8 mouse cellular contexts compared by ENCODE assay signal in the genomic region with DNA sequence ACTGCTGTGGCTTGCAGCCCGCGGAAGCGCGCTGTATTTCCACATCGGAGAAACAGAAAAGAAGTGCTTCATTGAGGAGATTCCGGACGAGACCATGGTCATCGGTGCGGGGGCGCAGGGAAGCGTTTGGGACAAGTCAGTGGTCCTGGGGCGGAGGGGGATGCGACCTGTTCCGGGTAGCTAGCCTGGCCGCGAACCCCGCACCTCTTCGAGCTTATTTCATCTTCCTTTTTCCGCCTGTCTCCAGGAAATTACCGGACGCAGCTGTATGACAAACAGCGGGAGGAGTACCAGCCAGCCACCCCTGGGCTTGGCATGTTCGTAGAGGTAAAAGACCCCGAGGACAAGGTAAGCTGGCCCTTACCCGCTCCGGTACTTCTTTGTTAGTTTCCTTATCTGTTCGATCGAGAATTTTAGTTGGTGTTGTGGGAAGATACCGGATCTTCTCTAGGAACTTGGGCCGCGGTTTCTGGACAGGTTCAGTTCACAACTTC. TPM values are rescaled to one million over a fixed set of nuclear protein-coding genes. Genes with fewer than 3 reads are reported as not detected.
A peak's percentile ranks its signal among the peaks of the same experiment; 100 is the strongest.
DNase-seq lines count a peak whose midpoint lies in the region; ATAC-seq and TF ChIP-seq lines count a peak whose summit lies in the region.

No protein-coding gene starts in this region.

- TF ChIP-seq POLR2A in bone marrow, adult 2 months (IDR thresholded peaks at IDR 0.05; ENCODE audit: borderline replicate concordance, control insufficient read depth, low read depth, low read length): no peak

- no peaks in the 10 kb centered on the region; the same call in 1 of the 2 replicates for H3K4me1 ChIP-seq in kidney, embryonic 14.5 days (ENCODE audit: control insufficient read depth, insufficient read depth, low read length)
- no peaks in the 10 kb centered on the region for H3K4me1 ChIP-seq in bone marrow, adult 2 months (ENCODE audit: control insufficient read depth, insufficient read depth, low read length)
- H3K4me1 ChIP-seq in hindbrain, embryonic 14.5 days (replicated peaks; ENCODE audit: control insufficient read depth, insufficient read depth, low read length): peaks cover 12% of the 10 kb centered on the region
- H3K4me1 ChIP-seq in midbrain, embryonic 16.5 days (ENCODE audit: control insufficient read depth, insufficient read depth, low read length): peaks cover 11% of the 10 kb centered on the region

- H3K9me3 ChIP-seq in kidney, embryonic 14.5 days (ENCODE audit: control insufficient read depth, low read length): no peaks in the 10 kb centered on the region
- no peaks in the 10 kb centered on the region for H3K9me3 ChIP-seq in hindbrain, embryonic 14.5 days (ENCODE audit: control insufficient read depth, low read length)
- H3K9me3 ChIP-seq in midbrain, embryonic 16.5 days (replicated peaks; ENCODE audit: control insufficient read depth, low read length, poor library complexity, severe bottlenecking): no peaks in the 10 kb centered on the region

- H3K27ac ChIP-seq in kidney, embryonic 14.5 days (ENCODE audit: low read depth, low read length): peak overlapping the region; percentile 56; the same call in 1 of the 2 replicates
- no peak overlapping the region for H3K27ac ChIP-seq in bone marrow, adult 2 months (ENCODE audit: control insufficient read depth, insufficient read depth, low read depth, low read length, poor library complexity)
- peak overlapping the region; percentile 58 for H3K27ac ChIP-seq in hindbrain, embryonic 14.5 days
- H3K27ac ChIP-seq in midbrain, embryonic 16.5 days (ENCODE audit: low read length): peak overlapping the region; percentile 79

- peak overlapping the region; percentile 41 for H3K4me2 ChIP-seq in kidney, embryonic 14.5 days (replicated peaks; ENCODE audit: low read depth, low read length)
- H3K4me2 ChIP-seq in hindbrain, embryonic 14.5 days (replicated peaks): peak overlapping the region; percentile 81
- H3K4me2 ChIP-seq in midbrain, embryonic 16.5 days (ENCODE audit: low read length): peak overlapping the region; percentile 74

- no peak for TF ChIP-seq CTCF in bone marrow, adult 2 months (IDR thresholded peaks at IDR 0.05; ENCODE audit: control insufficient read depth, insufficient read depth, low read length)

- H3K9ac ChIP-seq in kidney, embryonic 14.5 days (ENCODE audit: low read depth, low read length): peak overlapping the region; percentile 90
- peak overlapping the region; percentile 89 for H3K9ac ChIP-seq in hindbrain, embryonic 14.5 days
- peak overlapping the region; percentile 73 for H3K9ac ChIP-seq in midbrain, embryonic 16.5 days (ENCODE audit: low read depth, low read length)

- 1% methylated on average over 31 of the region's 31 CpGs for WGBS in kidney, embryonic 14.5 days
- 1% methylated on average over 31 of the region's 31 CpGs for WGBS in bone marrow, adult 2 months
- WGBS in hindbrain, embryonic 14.5 days: under 1% methylated on average over 31 of the region's 31 CpGs
- under 1% methylated on average over 31 of the region's 31 CpGs for whole genome bisulfite sequencing in midbrain, embryonic 16.5 days

- peaks cover 38% of the 10 kb centered on the region for H3K36me3 ChIP-seq in kidney, embryonic 14.5 days (ENCODE audit: control insufficient read depth, insufficient read depth, low read length)
- H3K36me3 ChIP-seq in hindbrain, embryonic 14.5 days (replicated peaks; ENCODE audit: control insufficient read depth, insufficient read depth): peaks cover 41% of the 10 kb centered on the region
- H3K36me3 ChIP-seq in midbrain, embryonic 16.5 days (ENCODE audit: control insufficient read depth, insufficient read depth, low read length): peaks cover 17% of the 10 kb centered on the region

- DNase-seq in kidney, postnatal 4 days: no peak
- DNase-seq in hindbrain, embryonic 14.5 days (ENCODE audit: low spot score): no peak
- DNase-seq in spleen, postnatal 4 days (ENCODE audit: low spot score in 2 of 2): no peak
- DNase-seq in cerebellum, postnatal 4 days (ENCODE audit: low spot score in 2 of 2): no peak
- no peak for DNase-seq in right cerebral cortex, adult 2 months (ENCODE audit: low spot score in 2 of 2)

- ATAC-seq in kidney, embryonic 14.5 days (ENCODE audit: low FRiP score, low TSS enrichment): peak; percentile 57
- 0 out of 2 replicates have a peak, but pooled peaks have one; percentile 31 for ATAC-seq in hindbrain, embryonic 14.5 days (ENCODE audit: low FRiP score)
- ATAC-seq in midbrain, embryonic 16.5 days: peak; percentile 53; the same call in 1 of the 2 replicates

- H3K4me3 ChIP-seq in kidney, embryonic 14.5 days (ENCODE audit: low read length): peak overlapping the region; percentile 93
- H3K4me3 ChIP-seq in bone marrow, adult 2 months (replicated peaks; ENCODE audit: control insufficient read depth, low read depth, low read length): peak overlapping the region; percentile 84
- H3K4me3 ChIP-seq in hindbrain, embryonic 14.5 days (replicated peaks; ENCODE audit: low read length): peak overlapping the region; percentile 82
- H3K4me3 ChIP-seq in midbrain, embryonic 16.5 days (ENCODE audit: low read depth, low read length): peak overlapping the region; percentile 84

- no peaks in the 10 kb centered on the region; the same call in 1 of the 2 replicates for H3K27me3 ChIP-seq in kidney, embryonic 14.5 days (ENCODE audit: control insufficient read depth, insufficient read depth, low read length)
- H3K27me3 ChIP-seq in hindbrain, embryonic 14.5 days (ENCODE audit: control insufficient read depth, insufficient read depth, low read length): no peaks in the 10 kb centered on the region
- H3K27me3 ChIP-seq in midbrain, embryonic 16.5 days (ENCODE audit: control insufficient read depth, insufficient read depth, low read depth, low read length): peaks cover 3% of the 10 kb centered on the region; the same call in 1 of the 2 replicates

RNA-seq across cellular contexts. Expression of a gene that starts 6.4 kb away (rescaled TPM):
- polyA plus RNA-seq in kidney, embryonic 14.5 days (2014; fragmentation: Nextera tagmentation; extraction: Ambion mirVana): 13.5 and 18.2 TPM in 2 replicates
- 7.4 and 10.9 TPM in 2 replicates for polyA plus RNA-seq in bone marrow, adult 2 months (2011; ENCODE audit: insufficient read depth, insufficient read length, low replicate concordance, missing spikeins)
- 18.3 and 25.3 TPM in 2 replicates for polyA plus RNA-seq in hindbrain, embryonic 14.5 days (2014; fragmentation: Nextera tagmentation; extraction: Ambion mirVana)
- polyA plus RNA-seq in midbrain, embryonic 16.5 days (2015; fragmentation: Nextera tagmentation; extraction: Ambion mirVana): 42.7 and 46.1 TPM in 2 replicates

RNA-seq across cellular contexts. Expression of a gene that starts 19.8 kb away (rescaled TPM):
- polyA plus RNA-seq in kidney, embryonic 14.5 days (2014; fragmentation: Nextera tagmentation; extraction: Ambion mirVana): 73.5 and 232 TPM in 2 replicates
- 35.1 and 73.6 TPM in 2 replicates for polyA plus RNA-seq in bone marrow, adult 2 months (2011; ENCODE audit: insufficient read depth, insufficient read length, low replicate concordance, missing spikeins)
- polyA plus RNA-seq in hindbrain, embryonic 14.5 days (2014; fragmentation: Nextera tagmentation; extraction: Ambion mirVana): 45.7 and 53.6 TPM in 2 replicates
- polyA plus RNA-seq in midbrain, embryonic 16.5 days (2015; fragmentation: Nextera tagmentation; extraction: Ambion mirVana): 109 and 117 TPM in 2 replicates

RNA-seq across cellular contexts. Expression of a gene that starts 22.4 kb away (rescaled TPM):
- 36.7 and 39.3 TPM in 2 replicates for polyA plus RNA-seq in kidney, embryonic 14.5 days (2014; fragmentation: Nextera tagmentation; extraction: Ambion mirVana)
- polyA plus RNA-seq in bone marrow, adult 2 months (2011; ENCODE audit: insufficient read depth, insufficient read length, low replicate concordance, missing spikeins): 104 and 152 TPM in 2 replicates
- polyA plus RNA-seq in hindbrain, embryonic 14.5 days (2014; fragmentation: Nextera tagmentation; extraction: Ambion mirVana): 41.4 and 47.4 TPM in 2 replicates
- 48.3 and 56.3 TPM in 2 replicates for polyA plus RNA-seq in midbrain, embryonic 16.5 days (2015; fragmentation: Nextera tagmentation; extraction: Ambion mirVana)

RNA-seq across cellular contexts. Expression of a gene that starts 29.5 kb away (rescaled TPM):
- polyA plus RNA-seq in kidney, embryonic 14.5 days (2014; fragmentation: Nextera tagmentation; extraction: Ambion mirVana): 58.3 and 60.3 TPM in 2 replicates
- 26.9 TPM in 2 replicates for polyA plus RNA-seq in bone marrow, adult 2 months (2011; ENCODE audit: insufficient read depth, insufficient read length, low replicate concordance, missing spikeins)
- 105 and 107 TPM in 2 replicates for polyA plus RNA-seq in hindbrain, embryonic 14.5 days (2014; fragmentation: Nextera tagmentation; extraction: Ambion mirVana)
- polyA plus RNA-seq in midbrain, embryonic 16.5 days (2015; fragmentation: Nextera tagmentation; extraction: Ambion mirVana): 102 and 112 TPM in 2 replicates

RNA-seq across cellular contexts. Expression of a gene that starts 41.5 kb away (rescaled TPM):
- 35.7 and 48.5 TPM in 2 replicates for polyA plus RNA-seq in kidney, embryonic 14.5 days (2014; fragmentation: Nextera tagmentation; extraction: Ambion mirVana)
- polyA plus RNA-seq in bone marrow, adult 2 months (2011; ENCODE audit: insufficient read depth, insufficient read length, low replicate concordance, missing spikeins): 33.6 and 56.7 TPM in 2 replicates
- 24.8 and 25.6 TPM in 2 replicates for polyA plus RNA-seq in hindbrain, embryonic 14.5 days (2014; fragmentation: Nextera tagmentation; extraction: Ambion mirVana)
- 25.7 and 28.3 TPM in 2 replicates for polyA plus RNA-seq in midbrain, embryonic 16.5 days (2015; fragmentation: Nextera tagmentation; extraction: Ambion mirVana)
